Mouse (Mus musculus) retina, postnatal 1 day (tissue): ENCODE results near the gene Bzw1.

Experiments used
- DNase-seq: peaks from one replicate; pipeline ENCODE4 v3.0.0-alpha.2; 2012

Bzw1 gene

DNA sequence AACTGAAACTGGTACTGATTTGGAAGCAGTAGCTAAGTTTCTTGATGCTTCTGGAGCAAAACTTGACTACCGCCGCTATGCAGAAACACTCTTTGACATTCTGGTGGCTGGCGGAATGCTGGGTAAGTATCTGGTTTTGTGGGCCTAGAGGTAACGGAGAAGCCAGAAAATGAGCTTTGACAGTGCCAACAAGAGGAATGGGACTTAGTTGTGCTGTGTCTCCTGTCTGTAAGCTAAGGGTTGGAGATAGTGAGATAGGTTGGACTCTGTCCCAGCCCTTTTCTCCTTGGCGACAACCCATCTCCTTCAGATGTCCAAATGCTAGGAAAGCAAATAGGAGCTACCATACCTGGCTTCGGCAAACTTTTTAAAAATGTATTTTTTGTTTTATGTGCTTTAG is 5.0 kb downstream of the Bzw1 start:
- no peak for DNase-seq

DNA sequence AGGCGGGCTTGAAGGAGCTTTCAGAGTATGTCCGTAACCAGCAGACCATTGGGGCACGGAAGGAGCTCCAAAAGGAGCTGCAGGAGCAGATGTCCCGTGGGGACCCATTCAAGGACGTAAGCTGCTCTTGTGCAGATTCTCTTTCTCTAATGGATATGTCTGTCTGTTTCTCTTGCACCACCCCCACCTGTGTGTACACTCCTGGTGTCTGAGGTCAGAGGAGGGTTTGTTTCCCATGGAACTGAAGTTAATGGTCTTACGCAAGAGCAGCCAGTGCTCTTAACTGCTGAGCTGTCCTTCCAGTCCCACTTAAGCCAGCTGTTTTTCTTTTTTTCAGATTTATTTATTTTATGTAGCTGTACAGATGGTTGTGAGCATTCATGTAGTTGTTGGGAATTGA is 8.7 kb downstream of the Bzw1 start:
- DNase-seq, result no peak

DNA sequence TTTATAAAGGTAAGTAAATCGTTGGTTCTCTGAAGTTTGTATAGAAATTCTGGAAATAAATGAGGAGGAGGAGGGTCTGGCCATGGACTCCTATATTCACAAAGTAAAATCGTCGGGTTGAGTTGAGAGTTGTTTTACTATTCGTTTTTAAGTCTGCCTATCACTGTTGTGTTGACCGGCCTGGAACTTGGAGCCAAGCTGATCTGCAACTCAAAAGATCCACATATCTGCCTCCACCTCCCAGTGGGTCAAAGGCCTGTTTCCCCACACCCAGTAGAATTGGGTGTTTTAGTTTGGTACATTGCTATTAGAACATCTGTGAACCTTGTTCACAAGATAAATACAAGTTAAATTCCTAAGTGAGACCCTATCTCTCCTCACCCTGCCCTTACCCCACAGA is 11.0 kb downstream of the Bzw1 start:
- no peak for DNase-seq

DNA sequence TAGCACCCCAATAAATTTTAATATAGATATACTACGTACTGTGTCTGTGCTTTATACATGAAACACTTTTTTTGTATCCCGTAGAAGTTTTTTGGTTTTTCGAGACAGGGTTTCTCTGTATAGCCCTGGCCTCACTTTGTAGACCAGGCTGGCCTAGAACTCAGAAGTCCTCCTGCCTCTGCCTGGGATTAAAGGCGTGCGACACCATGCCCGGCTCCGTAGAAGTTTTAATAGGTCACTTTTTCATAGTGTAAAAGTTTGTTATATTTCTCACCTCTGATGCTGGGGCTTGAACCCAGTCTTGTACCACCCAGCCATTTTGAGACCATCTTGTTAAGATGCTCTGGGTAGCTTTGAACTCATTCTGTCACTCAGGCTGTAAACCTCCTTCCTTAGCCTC is 14.6 kb downstream of the Bzw1 start:
- DNase-seq, result no peak

DNA sequence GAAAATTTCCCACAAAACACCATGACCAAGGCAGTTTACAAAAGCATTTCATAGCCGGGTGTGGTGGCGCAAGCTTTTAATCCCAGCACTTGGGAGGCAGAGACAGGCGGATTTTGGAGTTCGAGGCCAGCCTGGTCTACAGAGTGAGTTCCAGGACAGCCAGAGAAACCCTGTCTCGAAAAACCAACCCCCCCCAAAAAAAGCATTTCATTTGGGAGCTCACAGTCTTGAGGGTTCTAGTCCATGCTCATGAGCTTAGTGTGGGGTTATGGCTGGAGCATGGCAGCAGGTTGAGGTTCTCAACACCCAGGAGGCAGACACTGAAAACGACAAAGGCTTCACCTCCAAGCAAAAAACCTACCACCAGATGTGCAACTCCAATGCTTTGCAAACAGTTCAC is 15.4 kb downstream of the Bzw1 start:
- no peak for DNase-seq

DNA sequence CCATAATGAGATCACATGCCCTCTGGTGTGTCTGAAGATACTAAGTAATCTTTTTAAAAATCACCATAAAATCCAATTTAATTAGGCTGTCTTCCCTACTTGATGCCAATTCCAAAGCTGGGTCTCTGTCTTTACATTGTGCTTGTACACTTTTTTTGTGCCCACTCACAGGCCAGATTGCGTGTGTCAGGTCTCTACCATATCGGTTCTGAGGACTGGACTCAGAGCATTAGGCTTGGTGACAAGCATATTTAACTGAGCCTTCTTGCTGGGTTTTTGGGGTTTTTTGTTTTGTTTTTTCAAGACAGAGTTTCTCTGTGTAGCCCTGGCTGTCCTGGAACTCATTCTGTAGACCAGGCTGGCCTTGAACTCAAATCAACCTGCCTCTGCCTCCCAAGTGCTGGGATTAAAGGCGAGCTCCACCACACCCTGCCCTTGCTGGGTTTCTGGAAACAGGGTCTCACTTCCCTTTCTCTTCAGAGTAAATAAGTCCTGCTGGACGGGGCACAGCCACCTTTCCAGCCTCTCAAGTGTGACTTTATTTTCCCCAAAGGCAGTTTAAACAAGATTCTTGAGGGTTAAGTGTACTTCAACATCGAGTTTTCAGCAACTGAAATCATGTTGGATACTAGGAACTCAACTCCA is 17.0 kb downstream of the Bzw1 start:
- no peak for DNase-seq

DNA sequence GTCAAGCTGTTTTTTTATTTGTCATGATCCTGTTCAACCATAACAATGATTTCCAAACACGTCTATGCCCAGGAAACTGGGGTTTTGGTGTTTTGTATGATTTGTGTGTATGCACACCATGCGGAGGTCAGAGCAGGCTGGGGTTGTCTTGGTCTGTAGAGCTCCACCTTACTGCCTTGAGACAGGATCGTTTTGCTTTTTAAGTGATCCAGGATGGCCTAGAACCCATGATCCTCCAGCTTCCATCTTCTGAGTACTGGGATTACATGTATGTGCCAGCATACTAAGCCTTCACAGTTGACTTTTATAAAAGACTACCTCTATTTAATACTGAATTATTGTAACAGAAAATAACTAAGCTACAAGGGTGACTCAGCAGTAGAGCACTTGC is 17.5 kb downstream of the Bzw1 start:
- no peak for DNase-seq

DNA sequence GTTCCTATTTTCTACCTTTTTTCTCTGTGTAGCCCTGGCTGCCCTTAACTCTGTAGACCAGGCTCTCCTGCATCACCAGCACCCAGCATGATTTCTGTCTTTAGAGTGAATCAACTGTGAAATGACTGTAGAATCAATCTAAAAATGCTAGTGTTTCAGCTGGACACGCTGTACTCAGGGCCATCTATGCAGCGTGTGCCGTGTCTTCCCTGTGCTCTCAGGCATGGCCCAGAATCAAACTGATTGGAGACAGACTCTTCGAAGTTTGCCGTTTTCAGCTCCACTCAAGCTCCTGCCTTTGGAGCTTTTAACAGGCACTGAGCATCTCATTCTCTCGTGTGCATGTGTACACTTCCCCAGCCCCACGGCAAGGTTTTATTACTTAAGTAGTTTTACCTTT is 18.1 kb downstream of the Bzw1 start:
- no peak for DNase-seq

DNA sequence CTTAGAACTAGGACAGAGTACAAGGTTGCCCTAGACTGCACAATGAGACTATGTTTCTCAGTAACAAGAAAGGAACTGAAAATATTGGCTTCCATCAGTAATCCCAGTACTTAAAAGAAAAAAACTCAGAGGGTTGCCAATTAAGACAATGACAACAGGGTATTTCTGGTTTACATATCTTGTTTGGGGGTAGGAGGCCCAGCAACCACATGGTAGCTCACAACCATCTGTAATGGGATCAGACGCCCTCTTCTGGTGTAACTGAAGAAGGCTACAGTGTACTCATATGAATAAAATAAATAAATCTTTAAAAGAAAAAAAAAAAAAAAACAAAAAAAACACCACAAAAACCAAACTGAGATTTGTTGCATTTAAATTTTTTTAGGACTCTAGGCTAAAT is 22.7 kb downstream of the Bzw1 start:
- DNase-seq, result no peak

DNA sequence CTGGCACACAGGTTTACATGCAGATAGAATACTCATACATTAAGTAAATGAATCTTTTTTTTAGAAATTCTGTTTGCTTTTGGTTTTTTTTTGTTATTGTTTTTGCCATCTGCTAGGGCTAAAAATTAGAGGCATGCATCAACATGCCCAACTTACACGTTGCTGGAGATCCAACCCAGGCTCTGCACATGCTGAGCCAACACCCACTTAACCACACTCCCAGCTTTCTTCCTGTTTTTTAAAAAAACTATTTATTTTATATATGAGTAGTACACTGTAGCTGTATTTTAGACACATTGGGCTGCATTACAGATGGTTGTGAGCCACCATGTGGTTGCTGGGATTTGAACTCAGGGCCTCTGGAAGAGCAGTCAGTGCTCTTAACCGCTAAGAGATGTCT is 23.4 kb downstream of the Bzw1 start:
- DNase-seq, result no peak

DNA sequence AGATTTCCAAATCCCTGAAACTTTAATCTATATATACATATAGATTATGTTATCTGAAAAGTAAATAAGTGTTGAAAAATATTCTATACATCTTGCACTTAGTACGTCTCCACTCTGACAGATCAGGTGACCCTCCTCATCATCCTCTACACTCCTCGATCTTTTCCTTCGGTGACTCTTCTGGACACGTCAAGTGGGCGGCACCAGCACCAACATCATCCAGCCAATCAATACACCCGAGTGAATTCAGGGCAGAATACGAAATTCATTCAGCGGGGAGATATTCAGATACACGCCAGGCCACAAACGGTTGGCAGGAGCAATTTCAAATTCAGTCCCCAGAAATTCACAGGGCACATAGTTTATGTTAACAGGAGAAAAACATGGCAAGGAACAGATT is 27.3 kb downstream of the Bzw1 start:
- no peak for DNase-seq

DNA sequence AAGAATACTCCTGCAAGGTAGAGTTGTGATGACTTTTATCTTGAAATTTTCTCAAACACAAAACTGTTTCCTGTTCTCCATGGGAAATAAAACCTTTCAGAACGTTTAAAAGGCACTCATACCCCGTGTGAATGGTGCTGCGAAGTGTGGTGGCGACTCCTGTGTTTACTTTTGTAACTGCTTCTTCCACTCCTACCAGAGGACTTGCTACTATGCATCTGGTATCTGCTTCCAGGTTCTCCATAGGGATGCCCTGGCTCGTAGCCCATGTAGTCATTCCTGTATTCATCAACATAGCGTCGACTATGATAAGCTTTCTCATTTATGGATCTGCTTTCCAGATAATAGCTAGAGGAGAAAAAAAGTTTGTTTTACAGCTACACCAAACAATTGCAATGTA is 28.3 kb downstream of the Bzw1 start:
- no peak for DNase-seq

DNA sequence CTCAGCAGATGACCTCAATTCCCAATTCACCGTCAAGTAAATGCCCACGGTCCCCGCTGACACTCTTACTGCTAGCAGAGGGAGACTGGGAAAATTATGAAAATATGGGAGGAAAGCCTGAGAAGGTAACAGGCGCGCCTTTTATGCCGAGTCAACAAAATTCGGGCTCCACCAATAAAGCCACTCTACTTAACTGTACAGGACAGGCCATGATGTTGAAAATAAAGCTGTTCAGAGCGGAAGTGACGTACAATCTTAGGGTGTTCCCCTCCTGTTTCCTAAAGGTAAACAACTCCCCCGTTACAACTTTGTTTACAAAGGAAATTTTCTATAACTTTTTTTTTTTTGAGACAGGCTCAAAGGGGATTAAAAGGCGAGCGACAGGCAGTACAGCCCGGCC is 30.2 kb downstream of the Bzw1 start:
- DNase-seq, result peak; percentile 80

DNA sequence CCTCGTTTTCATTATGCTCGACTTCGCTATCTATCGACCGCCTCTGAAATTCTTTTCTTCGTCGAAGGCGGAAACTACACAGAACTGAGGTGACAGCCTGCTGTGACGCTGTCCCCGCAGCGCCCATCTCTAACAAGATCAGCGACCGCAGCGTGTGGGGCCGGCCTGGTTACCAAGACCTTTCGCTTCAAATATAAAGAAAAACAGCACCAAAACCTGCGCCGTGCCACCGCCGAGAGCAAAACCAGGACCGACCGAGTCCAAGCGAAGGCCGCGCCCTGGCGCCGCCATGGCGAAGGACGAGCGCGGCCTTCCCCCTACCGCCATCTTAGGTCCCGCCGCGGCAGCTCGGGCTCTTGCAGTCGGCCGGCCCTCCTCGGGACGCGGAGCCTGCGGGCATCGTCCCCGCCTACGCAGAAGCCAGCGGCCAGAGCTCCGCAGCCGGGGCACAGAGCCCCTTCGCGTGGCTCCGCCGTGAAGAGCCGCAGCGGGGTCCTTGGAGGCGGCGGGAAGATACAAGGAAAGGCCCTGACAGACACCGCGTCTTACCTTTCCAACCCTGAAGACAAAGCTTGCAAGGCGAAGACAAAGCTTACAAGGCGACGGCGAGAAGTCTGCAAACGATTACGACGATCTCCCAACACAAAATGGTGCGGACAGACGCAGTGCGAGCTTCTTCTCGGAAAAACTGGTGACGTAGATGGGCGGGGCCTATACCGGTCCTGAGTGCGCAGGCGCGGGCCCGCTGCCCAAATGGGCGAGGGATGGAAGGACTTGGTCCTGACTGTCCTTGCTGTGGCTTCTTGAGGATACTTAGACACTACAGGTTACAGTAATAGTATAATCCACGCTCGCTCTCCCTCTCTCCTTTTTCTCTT is 30.9 kb downstream of the Bzw1 start, which contains the start of gene Clk1:
Gene Clk1 (minus strand): TSS at position 696 of the 878 bp plus-strand sequence.
- peak; percentile 95 for DNase-seq

DNA sequence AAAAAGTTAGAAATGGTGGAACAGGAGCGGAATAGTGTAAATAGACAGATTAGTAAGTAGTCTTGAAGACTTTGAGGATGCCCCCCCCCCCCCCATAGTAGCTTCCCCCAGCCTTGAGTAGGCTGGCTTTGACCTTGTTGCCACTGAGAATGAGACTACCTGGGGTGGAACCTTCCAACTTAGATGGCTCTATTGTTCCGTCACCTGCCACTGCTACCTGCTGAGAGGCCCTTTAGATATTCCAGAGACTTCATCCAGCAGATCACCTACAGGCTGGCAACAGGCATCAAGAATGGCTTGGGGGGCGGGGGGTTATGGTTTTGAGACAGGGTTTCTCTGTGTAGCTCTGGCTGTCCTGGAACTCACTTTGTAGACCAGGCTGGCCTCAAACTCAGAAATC is 31.9 kb downstream of the Bzw1 start:
- no peak for DNase-seq

DNA sequence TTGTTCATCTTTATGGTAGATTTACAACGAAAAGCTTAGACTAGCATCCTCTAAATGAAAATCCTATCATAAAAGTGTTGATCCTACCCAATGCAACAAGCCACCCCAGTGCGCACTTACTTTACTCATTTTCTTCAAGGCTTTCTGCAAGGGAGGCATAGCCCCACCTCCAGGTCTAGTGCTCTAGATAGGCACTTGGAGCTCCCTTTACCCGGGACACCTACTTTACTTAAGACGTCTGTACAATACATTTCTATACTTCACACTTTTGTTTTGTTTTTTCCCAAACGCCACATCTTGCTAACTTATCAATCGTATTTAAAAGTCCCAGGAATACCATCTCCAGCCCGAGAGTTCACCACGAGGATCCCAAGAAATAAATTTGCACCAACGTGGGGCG is 52.0 kb downstream of the Bzw1 start:
- no peak for DNase-seq

DNA sequence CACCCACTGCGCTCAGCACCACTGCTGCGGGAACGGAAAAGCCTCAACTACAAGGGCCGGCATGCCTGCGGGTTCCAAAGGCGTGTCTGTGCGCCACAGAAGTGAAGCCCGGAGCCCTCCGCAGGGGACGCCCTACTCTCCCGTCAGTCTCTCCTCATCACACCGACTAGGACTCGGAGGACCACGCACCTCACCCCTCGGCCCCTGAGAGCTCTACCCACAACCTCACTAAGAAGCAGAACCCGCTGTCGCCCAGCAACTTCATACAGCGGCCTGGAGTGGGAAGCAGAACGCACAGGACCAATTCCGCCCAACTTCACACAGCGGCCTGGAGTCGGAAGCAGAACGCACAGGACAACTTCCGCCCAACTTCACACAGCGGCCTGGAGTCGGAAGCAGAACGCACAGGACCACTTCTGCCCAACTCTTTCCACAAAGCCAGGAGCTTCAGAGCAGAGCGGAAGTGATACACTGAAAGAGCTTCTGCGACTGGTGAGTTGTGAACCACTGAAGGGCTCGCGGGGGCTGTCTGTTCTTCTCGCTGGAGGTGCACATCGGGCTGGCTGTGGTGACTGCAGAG is 52.5 kb downstream of the Bzw1 start, which contains the start of the genes Nif3l1 and Ppil3:
Gene Nif3l1 (plus strand): TSS at position 9 of the 580 bp plus-strand sequence.
Gene Ppil3 (minus strand): TSS at position 344 of the 580 bp plus-strand sequence.
- DNase-seq, result peak; percentile 94

DNA sequence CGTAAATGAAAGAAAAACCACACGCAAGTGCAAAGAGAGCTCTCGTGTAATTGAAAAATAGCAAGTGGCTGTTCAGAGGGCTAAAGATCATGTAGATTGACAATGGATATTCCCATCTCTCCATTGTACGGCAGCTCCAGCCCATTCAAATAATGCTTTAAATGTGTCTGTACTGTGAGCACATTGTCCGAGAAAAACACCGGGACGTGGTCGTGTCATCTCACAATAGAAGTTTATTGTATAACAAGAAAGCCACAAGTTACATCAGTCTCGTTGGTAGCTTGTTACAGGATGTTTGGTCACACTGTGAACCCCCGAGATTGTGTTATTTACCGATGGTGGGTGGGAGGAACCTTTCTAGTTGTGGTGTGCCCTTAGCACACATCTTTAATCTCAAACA is 53.2 kb downstream of the Bzw1 start:
- DNase-seq, result no peak

DNA sequence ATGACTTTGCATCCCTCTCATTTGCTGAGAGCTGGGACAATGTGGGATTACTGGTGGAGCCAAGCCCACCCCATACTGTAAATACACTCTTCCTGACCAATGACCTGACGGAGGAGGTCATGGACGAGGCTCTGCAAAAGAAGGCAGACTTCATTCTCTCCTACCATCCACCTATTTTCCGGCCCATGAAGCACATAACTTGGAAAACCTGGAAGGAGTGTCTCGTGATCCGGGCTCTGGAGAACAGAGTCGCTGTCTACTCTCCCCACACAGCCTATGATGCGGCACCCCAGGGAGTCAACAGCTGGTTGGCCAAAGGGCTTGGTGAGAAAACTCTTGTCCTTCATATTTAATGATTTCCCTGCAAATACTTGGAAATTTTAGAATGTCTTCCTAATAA is 55.1 kb downstream of the Bzw1 start:
- no peak for DNase-seq

DNA sequence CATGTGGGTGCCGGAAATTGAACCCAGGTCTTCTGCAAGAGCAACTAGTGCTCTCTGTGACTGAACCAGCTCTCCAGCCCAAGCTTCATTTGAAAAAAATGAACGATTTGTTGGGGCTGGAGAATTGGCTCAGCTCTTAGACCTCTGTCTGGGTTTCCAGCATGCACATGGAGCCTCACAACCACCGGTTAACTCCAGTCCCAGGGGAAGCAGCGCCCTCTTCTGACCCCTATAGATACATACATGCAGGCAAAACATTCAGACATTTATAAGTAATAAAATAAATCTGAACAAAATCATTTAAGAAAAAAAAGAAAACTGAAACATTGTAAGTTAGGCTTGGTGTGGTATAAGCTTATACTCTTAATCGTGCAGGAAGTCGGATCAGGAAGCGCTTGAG is 55.7 kb downstream of the Bzw1 start:
- DNase-seq, result no peak

DNA sequence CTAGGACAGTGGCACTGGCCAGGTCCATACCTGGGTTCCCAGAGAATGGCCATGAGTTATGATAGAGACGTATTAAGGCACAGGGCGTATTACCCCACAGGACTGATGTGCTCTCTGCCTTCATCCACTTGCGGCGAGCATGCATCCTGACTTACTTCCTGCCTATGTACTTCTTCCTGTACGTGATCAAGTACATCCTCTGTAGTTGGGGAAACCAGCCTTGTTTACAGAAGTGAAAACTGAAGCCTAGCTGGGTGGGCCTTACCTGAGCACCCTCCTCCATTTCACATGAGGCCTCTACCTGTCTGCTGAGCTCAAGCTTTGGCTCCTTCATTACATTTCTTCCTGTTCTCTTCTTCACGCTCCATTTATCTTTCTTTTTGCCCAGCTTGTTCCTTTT is 61.6 kb downstream of the Bzw1 start:
- DNase-seq, result no peak
